Mouse (Mus musculus): ENCODE measurements around the gene Gtf2a1l. TPM values are rescaled to one million over a fixed set of nuclear protein-coding genes. Genes with fewer than 3 reads are reported as not detected.

Gene Gtf2a1l
- 0.11 and 0.12 TPM in 2 replicates for polyA plus RNA-seq (2012; rRNA removed)

DNA sequence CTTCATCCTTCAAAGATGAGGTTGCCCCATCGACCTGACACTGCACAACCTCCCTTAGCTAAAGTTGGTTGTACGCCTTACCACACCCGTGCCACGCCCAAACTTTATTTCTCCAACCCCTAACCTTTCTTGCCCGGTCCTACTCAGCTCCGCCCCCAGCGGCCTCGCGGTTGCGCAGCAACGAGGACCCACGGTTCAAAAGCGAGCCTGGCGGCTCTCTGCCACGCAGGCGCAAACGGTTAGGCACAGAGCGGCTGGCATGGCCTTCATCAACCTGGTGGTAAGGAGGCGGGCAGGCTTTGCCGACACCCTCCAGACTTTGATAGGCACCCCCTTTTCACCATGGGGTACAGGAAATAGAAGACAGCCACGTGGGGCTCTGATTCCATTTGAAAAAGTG lies at the start of gene Gtf2a1l:
Gene Gtf2a1l (plus strand): TSS at position 209 of the 400 bp plus-strand sequence.
- DNase-seq (ENCODE audit: extremely low spot score in 1 of 2, low spot score in 1 of 2) = peak in 1 of 2 experiments; percentile 72

DNA sequence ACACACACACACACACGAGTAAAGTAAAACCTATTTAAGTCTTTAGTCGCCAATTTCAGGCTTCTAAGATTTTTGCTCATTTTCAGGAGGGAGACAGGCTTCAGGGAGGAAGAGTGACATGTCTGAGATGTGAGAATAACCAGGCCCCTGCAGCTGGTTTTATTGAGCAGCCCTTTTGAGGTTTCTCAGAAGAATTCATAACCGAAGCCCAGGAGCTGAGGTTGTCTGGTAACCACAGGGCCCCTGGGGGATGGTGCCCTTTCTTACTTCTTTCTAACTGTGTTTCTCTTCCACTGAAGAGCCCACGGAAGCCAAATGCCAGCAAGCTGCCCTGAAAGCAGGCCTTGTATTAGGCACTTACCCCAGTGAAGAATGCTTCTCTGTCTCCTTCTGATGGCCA lies 47.5 kb upstream of the Gtf2a1l start:
- no peak for DNase-seq (ENCODE audit: extremely low spot score in 1 of 2, low spot score in 1 of 2)

DNA sequence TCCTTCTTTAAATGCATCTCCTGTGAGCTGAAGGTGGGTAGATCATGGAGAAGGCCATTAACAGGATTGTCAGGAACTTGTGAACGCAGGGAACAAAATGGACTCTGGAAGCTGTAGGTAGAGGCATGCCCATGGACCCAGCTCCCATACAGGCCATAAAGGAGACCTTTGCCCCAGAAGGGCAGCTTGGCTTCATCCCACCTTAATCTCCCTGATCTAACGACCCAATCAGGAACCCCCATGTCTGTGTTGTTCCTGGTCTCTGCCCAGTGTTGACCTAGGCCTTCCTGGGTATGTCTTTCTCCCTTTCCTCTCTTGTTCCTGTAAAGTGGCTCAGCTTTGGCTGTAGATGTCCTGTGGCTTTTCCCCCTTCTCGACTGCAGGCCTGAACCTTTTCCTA lies 47.1 kb upstream of the Gtf2a1l start:
- no peak for DNase-seq (ENCODE audit: extremely low spot score in 1 of 2, low spot score in 1 of 2)

DNA sequence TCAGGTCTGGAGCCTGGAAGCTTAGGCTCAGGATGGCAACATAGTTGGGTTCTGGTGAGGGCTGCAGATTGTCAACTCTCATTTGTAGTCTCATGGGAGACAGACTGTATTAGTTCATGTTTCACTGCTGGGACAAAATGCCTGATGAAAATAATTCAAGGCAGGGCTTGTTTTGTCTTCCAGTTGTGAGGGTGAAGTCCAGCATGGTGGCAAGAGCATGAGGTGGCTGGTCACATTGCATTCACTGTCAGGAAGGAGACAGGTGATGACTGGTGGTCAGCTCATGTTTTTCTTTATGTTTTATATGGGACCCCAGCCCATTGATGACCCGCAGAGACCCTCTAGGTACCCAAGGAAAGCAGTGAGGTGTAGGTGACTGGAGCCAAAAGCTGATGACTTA lies 45.7 kb upstream of the Gtf2a1l start:
- DNase-seq (ENCODE audit: extremely low spot score in 1 of 2, low spot score in 1 of 2) = no peak

DNA sequence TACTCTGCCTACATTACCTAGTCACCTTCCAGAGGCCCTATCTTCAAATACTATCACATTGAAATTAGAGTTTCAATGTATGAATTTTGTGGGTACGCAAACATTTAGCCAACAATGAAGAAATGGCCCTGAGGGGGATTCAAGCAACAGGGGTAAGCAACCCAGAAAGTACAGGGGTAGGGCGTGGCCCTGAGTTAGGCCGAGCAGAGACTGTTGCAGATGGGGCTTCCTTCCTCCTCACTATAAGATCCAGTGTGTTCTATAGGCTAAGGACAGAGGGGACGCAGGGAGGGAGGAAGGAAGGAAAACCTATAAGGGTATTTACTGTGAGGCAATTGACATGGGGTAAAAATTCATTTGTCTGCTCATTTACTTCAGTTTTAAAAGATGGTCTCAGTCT lies 44.1 kb upstream of the Gtf2a1l start:
- DNase-seq (ENCODE audit: extremely low spot score in 1 of 2, low spot score in 1 of 2) = no peak

DNA sequence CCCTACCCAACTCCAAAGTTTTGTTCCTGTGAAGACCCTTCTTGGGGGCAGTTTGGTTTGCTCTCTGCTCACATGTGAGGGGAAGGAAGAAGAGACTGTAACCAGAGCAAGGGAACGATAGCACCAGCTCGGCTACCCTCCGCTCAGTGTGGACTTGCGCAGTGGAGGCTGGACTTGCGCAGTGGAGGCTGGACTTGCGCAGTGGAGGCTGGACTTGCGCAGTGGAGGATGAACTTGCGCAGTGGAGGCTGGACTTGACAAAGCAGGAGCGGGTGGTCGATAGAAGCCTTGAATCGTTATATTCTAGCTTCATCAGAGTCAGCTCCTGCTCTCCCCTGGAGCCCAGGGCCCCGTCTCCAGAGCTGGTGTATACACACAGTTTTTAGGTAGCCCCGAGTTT lies 43.1 kb upstream of the Gtf2a1l start:
- no peak for DNase-seq (ENCODE audit: extremely low spot score in 1 of 2, low spot score in 1 of 2)

DNA sequence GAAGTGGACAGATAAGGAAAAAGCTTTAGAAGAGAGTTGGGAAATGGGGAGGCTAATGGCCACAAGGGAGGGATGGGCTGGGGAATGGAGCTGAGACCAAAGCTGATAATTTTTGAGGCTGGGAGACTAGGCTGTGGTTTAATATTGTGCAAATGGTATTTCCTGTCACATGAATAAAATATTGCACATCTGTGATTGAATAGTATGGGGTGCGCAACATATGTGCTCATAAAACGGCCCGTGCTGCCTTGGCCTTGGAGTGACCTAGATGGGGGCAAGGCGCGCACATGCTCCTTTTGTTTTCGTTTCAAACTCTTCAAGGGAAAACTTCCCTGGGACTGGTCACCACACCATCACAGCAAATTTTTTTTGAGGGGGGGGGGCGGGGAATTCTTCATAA lies 42.5 kb upstream of the Gtf2a1l start:
- no peak for DNase-seq (ENCODE audit: extremely low spot score in 1 of 2, low spot score in 1 of 2)

DNA sequence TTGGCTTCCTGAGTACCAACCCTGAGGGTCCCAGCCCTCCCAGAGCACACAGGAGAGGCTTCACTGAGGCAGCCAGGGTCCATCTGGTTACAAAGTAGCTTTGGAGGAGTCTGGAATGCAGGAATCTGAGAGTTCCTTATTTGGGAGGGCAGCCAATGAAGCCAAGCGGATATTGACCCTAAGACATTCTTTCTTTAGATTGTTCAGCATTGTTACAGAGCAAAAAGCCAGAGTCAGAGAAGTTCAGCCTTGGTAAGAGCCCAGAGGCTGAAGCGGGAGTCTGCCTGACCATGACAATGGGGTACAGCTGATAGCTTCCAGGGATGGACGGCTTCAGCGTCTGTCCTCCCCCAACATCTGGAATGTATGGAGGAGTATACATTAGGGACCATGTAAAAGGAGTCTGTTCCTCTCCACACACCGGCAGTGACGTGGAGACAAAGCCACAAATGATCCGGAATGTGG lies 42.1 kb upstream of the Gtf2a1l start:
- no peak for DNase-seq (ENCODE audit: extremely low spot score in 1 of 2, low spot score in 1 of 2)

DNA sequence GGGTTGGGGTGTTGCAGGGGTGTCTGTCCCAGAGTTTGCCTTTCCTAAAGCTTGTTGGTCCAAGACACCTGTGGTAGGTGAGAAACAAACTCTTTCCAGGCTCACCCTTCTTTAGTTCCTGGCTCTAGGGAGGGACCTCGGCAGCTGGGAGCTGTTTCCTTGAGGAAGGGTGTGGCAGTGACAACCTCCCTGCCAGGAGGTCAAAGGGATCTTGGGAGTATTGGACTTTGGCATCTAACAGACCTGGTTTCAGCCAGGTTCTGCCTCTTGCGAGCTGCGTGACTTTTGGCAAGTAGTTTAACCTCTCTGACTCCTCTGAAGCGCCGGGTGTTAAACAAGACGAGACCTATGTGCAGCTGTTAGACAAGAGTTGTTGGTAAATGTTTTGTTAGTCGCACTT lies 41.3 kb upstream of the Gtf2a1l start:
- DNase-seq (ENCODE audit: extremely low spot score in 1 of 2, low spot score in 1 of 2) = no peak

DNA sequence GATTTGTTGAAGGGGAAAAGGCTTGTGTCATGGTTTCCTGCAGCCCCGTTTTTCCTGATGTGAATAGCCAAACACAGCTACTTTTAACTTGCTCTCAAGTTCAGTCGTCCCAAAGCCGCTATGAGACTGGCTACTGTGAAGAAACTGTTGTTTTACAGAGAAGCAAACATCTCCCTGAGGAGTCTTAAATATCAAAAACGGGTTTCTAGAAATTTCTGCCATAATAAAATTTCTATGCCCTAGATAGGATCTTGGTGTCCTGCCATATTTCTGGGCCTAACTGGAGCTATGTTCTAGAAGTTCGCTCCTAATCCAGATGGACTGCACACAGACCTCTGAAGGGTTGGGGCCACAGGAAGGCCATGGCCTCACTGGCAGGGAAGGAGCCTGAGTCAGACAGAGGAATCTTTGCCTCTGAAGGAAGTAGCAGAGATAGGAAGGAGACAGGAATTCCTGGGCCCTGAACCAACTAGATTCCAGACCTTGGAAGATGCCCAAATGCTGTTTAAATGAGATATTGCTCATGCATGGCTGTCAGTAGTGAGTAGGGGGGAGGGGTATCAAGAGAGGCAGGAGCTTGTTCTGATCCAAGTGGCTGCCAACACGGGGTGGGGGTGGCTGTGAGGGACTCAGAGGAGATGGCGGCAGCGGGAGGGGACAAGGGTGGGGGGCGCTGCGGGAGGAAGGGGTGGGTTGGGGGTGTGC lies 39.6 kb upstream of the Gtf2a1l start:
- peak in 1 of 2 experiments; percentile 49 for DNase-seq (ENCODE audit: extremely low spot score in 1 of 2, low spot score in 1 of 2)

DNA sequence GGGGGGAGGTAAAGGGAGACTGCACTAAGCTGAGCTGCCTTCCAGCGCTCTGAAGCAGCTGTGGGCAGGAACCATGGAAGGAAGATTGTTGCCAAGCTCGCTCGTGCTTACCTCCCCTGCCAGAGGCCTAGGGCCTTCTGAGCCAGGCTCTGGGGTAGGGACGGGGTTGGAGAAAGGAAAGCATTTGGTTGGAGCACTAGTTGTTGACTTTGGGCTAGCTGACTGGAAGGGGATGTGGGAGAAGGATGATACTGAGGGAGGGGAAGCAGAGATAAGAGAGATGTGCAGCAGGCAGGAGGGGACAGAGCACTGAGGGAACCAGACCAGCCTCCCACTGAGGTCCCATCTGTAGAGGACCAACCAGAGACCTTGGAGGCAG lies 39.1 kb upstream of the Gtf2a1l start:
- no peak for DNase-seq (ENCODE audit: extremely low spot score in 1 of 2, low spot score in 1 of 2)

DNA sequence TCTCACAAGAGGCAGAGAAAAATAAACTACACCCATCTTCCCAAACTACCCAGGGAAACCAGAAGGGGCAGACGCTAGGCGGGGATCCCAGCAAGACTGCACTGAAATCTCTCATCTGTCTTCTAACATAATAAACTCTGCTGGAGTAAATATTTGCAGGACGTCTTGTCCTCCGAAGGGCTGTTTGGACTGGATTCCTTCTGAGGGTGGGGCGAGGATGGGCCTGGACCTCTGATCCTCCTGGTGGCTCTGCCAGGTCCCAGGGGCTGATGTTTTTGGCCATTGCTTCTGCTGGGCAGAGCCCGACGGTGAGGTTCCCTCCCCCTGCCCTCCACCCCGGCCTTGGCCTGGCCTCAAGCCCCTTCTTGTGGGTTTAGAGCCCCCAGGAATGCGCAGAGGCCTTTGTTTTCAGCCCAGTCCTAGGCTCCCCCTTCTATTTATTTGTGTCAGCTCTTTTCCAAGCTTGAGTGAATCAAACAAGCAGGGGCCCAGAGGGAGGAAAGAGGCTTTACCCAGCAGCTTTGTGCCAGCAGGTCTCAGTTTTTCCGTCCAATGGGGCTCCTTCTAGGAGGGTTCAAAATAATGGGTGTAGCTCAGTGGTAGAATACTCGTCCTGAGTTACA lies 38.4 kb upstream of the Gtf2a1l start:
- no peak for DNase-seq (ENCODE audit: extremely low spot score in 1 of 2, low spot score in 1 of 2)

DNA sequence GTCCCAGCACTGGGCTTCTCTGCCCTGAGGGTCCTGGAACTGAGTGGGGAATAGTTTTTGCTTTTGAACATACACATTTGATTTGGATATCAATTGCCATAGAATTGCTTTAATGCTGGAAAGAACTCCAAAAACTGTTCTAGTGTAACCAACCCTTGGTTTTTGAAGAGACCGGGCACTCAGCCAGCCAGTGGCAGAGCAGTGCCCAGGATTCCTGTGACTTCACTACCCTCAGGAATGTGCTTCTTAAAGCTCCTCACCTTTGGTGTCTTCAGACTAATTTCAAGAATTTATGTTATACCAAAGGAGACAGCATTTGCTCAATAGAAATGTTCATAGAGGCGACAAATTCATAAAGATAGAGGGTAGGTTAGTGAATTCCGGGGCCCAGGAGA lies 37.9 kb upstream of the Gtf2a1l start:
- no peak for DNase-seq (ENCODE audit: extremely low spot score in 1 of 2, low spot score in 1 of 2)

DNA sequence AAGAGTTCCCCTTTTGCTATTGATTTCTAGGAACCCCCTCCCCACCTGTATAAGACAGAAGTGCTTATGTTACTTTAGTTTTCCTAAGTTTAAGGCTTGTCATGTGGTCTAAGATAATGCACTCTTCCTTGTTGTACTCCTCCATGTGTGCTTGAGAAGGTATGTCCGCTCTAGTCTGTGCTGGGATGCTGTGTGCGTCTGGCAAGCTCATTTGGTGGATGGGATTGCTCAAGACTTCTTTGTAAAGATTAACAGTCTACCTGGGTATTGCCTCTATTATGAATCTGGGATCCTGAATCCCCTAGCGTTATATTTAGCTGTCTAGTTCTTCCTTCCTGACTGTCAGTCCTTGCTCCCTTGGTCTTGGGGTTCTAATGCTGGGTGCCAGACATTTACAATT lies 35.8 kb upstream of the Gtf2a1l start:
- no peak for DNase-seq (ENCODE audit: extremely low spot score in 1 of 2, low spot score in 1 of 2)

DNA sequence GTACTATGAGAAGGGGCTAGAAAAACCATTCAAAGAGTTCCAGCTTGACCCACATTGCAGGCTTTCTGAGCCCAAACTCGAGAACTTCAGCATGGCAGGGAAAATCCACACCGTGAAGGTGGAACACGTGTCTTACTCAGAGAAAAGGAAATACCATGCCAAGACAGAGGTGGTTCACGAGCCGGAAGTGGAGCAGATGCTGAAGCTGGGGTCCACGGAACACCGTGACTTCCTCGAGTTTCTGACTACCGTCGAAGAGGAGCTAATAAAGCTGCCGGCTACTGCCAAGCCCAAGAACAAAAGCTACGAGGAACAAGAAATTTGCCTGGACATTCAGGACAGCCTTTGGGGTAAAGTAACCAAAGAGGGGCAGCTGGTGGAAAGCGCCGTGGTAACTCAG lies 32.4 kb upstream of the Gtf2a1l start:
- no peak for DNase-seq (ENCODE audit: extremely low spot score in 1 of 2, low spot score in 1 of 2)

DNA sequence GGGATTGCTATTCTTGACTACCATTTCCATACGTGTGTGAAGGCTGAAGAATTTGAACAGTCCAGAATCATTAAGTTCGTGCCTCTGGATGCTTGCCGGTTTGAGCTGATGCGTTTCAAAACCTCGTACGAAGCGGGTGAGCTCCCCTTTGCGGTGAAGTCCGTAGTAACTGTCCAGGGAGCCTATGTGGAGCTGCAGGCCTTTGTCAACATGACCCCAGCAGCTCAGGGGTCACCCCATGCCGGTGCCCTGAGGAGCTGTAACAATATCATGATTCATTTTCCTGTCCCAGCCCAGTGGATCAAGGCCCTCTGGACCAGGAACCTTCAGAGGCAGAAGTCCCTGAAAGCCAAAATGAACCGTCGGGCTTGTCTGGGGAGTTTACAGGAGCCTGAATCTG lies 31.9 kb upstream of the Gtf2a1l start:
- DNase-seq (ENCODE audit: extremely low spot score in 1 of 2, low spot score in 1 of 2) = no peak

DNA sequence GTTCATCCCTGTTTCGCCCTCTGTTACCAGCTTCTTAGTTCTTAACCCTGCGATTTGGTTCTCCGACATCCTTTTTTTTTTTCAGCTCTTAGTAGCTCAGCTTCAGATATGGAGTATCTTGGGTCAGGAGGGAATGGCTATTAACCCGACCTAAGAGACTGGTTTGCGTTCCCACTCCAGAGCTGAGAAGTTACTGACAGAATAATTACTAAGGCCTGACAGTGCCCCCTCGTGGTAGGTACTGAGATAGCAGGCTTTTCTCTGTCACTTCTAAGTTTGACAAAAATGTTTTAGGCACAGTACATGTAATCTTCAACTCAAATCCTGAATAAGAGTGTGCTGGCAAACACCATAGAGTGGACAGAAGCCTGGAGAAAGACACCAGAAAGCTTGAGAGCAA lies 27.4 kb upstream of the Gtf2a1l start:
- DNase-seq (ENCODE audit: extremely low spot score in 1 of 2, low spot score in 1 of 2) = peak; percentile 54 to 86

DNA sequence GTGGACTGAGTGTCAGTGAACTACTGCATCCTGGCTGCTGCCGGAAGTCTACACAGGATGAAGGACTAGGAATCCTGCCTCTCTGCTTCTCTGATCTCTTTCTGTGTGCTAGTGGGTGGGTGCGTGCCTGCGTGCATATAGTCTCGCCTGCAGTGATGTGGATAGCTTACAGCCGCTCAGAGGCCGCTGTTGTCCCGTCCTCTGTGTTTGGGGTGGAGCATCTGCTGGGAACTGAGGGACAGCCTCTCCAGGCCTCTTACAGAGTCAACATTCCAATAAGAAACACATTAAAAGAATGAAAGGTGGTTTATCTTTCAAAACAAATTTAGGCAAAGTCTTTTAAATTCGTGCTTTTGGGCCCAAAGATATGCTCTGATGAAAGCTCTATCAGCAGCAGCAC lies 26.6 kb upstream of the Gtf2a1l start:
- no peak for DNase-seq (ENCODE audit: extremely low spot score in 1 of 2, low spot score in 1 of 2)

DNA sequence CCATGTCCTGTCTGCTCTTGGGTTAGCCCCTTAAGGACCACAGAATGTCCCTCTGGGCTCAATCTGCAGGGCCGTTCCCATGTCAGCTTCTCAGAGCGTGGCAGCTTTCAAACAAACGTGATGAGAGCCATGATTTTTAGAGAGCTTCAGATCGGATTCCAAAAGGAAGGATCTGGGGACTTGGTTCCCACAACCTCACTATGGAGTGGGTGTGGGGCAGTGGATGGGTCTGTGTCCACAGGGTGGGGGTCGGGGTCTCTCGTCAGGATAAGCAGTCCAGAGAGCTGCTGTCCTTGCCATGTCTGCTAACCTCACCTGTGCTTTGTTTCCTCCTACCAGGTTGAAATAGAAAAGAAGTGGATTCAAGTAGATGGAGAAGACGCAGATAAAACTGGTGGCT lies 23.6 kb upstream of the Gtf2a1l start:
- DNase-seq (ENCODE audit: extremely low spot score in 1 of 2, low spot score in 1 of 2) = no peak

DNA sequence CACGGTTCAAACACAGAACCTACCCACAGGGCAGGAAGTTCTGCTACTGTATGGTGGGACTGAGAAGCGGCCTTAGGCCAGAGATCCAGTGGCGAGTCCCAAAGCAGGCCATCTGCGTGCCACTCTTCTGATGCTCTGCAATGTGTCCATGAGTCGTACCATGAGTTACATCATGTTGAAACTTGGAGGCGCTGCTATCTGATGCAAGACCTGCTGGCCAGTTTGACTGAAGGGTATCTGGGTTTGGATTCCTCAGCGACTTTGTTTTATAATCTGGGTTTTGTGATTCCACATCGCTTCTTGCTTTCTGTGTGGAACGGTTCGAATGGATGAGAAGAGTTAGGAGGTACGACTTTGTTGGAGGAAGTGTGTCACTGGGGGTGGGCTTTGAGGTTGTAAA lies 23.2 kb upstream of the Gtf2a1l start:
- no peak for DNase-seq (ENCODE audit: extremely low spot score in 1 of 2, low spot score in 1 of 2)

DNA sequence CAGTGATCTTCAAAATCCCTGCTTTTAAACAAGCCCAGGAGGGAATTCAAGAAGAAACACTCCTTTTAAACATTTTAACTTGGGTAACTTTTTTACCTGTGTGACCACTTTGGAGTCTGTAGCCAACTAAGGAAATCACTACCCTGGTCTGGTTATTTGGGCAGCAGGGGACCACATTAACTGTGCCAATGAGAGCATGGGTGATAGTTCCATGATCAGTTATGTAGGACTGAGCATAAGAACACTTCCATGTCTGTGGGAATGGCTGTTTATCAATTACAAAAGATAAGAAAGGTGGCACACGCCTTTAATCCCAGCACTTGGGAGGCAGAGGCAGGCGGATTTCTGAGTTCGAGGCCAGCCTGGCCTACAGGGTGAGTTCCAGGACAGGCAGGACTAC lies 21.3 kb upstream of the Gtf2a1l start:
- DNase-seq (ENCODE audit: extremely low spot score in 1 of 2, low spot score in 1 of 2) = no peak

DNA sequence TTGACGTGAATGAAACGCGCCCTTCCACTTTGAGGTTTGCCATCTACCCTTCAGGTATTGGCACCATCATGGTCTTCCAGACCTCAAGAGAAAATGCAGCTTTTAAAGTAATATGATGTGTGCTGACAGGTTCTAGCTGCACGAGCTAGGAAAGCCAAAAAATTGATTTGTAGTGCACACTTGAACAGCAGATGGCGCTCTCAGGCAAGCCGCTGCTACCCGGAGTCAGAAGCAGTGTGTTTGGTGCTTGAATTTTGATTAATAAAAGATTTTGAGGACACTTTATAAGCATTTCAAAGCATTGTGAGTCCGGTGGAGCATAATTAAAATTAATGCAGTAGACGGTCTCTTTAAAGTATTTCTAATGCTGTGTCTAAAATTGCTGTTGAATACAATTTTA lies 16.4 kb upstream of the Gtf2a1l start:
- peak in 1 of 2 experiments; percentile 90 for DNase-seq (ENCODE audit: extremely low spot score in 1 of 2, low spot score in 1 of 2)

All from frontal cortex, adult 2 months (tissue).